Mouse (Mus musculus) C2C12 (cell line): ENCODE data around the gene Pnliprp1.

Experiments used
- CTCF ChIP-seq: IDR thresholded peaks from one replicate; pipeline ENCODE4 v1.5.1; 2011; ENCODE audit not compliant: control insufficient read depth, insufficient read depth, insufficient read length
- MYOD1 ChIP-seq: IDR thresholded peaks from one replicate; pipeline ENCODE4 v1.6.1; 2011; ENCODE audit warnings: low read depth; ENCODE audit not compliant: control insufficient read depth, insufficient read length

- TF ChIP-seq CTCF, result no peak
- TF ChIP-seq MYOD1, result no peak
Observed at GRCm38 (mm10) chr19:58688933-58689332, 39.8 kb upstream of the Pnliprp1 start.
